Mouse (Mus musculus) midbrain, postnatal 0 days (tissue): Measurements from ENCODE around the gene Ptgs1. TPM values are rescaled to one million over a fixed set of nuclear protein-coding genes. Genes with fewer than 3 reads are reported as not detected.
A peak's percentile ranks its signal among the peaks of the same experiment; 100 is the strongest.

Experiments used
- ATAC-seq: fragments of 200-750 bp; cut with Nextera tagmentation; 2 replicates; pipeline ENCODE4 v1.8.0; 2017; ENCODE audit warnings: moderate number of reproducible peaks, mild to moderate bottlenecking, moderate TSS enrichment, moderate library complexity; ENCODE audit not compliant: low FRiP score
- DNase-seq: peaks from one replicate; pipeline ENCODE4 v3.0.0-alpha.2; 2015; ENCODE audit warnings: low spot score
- H3K27ac ChIP-seq: fragments of 300-500 bp; sonication (generic); 2 replicates; pipeline ENCODE4 v1.5.1; 2014; ENCODE audit warnings: low read depth, mild to moderate bottlenecking, low read length, mixed read lengths
- H3K27me3 ChIP-seq: fragments of 300-500 bp; sonication (generic); 2 replicates; pipeline ENCODE4 v1.6.1; 2014; ENCODE audit warnings: low read length, control low read depth, mixed read lengths; ENCODE audit not compliant: insufficient read depth
- H3K36me3 ChIP-seq: fragments of 300-500 bp; sonication (generic); 2 replicates; pipeline ENCODE4 v1.6.1; 2014; ENCODE audit warnings: low read length, control low read depth, mixed read lengths; ENCODE audit not compliant: insufficient read depth
- H3K4me1 ChIP-seq: fragments of 300-500 bp; sonication (generic); 2 replicates; pipeline ENCODE4 v1.6.1; 2014; ENCODE audit warnings: mild to moderate bottlenecking, control low read depth, antibody characterized with exemption, low read length, mixed read lengths; ENCODE audit not compliant: insufficient read depth
- H3K4me2 ChIP-seq: fragments of 300-500 bp; sonication (generic); 2 replicates; pipeline ENCODE4 v1.6.1; 2014; ENCODE audit warnings: low read depth, mild to moderate bottlenecking, low read length, mixed read lengths; ENCODE audit not compliant: poor library complexity, severe bottlenecking
- H3K4me3 ChIP-seq: fragments of 300-500 bp; sonication (generic); 2 replicates; pipeline ENCODE4 v1.5.1; 2014; ENCODE audit warnings: low read depth, mild to moderate bottlenecking, low read length, moderate library complexity
- H3K9ac ChIP-seq: fragments of 300-500 bp; sonication (generic); replicated peaks from 2 replicates; pipeline ENCODE4 v1.6.1; 2014; ENCODE audit warnings: mild to moderate bottlenecking, low read length, moderate library complexity, mixed read lengths; ENCODE audit not compliant: poor library complexity, severe bottlenecking
- H3K9me3 ChIP-seq: fragments of 300-500 bp; sonication (generic); 2 replicates; pipeline ENCODE4 v1.6.1; 2016; ENCODE audit warnings: low read length, control low read depth
- CTCF ChIP-seq: IDR thresholded peaks from 2 replicates; pipeline ENCODE4 v1.5.1; 2016; ENCODE audit warnings: antibody characterized with exemption, mild to moderate bottlenecking
- WGBS: fragments of 180-500 bp; shearing (Covaris S2); extraction: QIAGEN DNeasy Blood & Tissue Kit; methylation state at CpG from one replicate; pipeline ENCODE4 v1.1.7; 2014; 5-methylcytosine and 5-hydroxymethylcytosine counted together
- polyA plus RNA-seq: library from polyadenylated mRNA; unstranded; fragments of >200 nt; fragmentation: Nextera tagmentation; extraction: Ambion mirVana; gene quantifications from 2 replicates; pipeline ENCODE4 v1.2.1, GENCODE M21; 2015
- total RNA-seq: library from RNA; depleted of rRNA; stranded (reverse); fragments of >200 nt; gene quantifications from 2 replicates; pipeline ENCODE4 v1.2.3, GENCODE M21; 2014

The Ptgs1 gene
- total and polyA plus RNA-seq, 2 experiments from 2014 or later, result 6.6 to 10.5 TPM

- no peak for ATAC-seq
- no peaks in the 10 kb centered on the region for H3K27me3 ChIP-seq
- H3K4me3 ChIP-seq, result no peak overlapping the region
- TF ChIP-seq CTCF, result no peak
- H3K27ac ChIP-seq, result no peak overlapping the region
- no peak overlapping the region for H3K9ac ChIP-seq
- H3K4me2 ChIP-seq, result no peak overlapping the region
- no peaks in the 10 kb centered on the region for H3K9me3 ChIP-seq
- DNase-seq, result no peak
- 85% methylated on average over 5 of the region's 5 CpGs for WGBS
- 0 out of 2 replicates have a peak, but pooled peaks cover 3% of the 10 kb centered on the region for H3K4me1 ChIP-seq
- no peaks in the 10 kb centered on the region for H3K36me3 ChIP-seq
These were observed 6.7 kb downstream of the Ptgs1 start for GRCm38 (mm10) chr2:36236889-36237288.

- H3K36me3 ChIP-seq, result no peaks in the 10 kb centered on the region
- DNase-seq (no peak), ATAC-seq (no peak)
- no peaks in the 10 kb centered on the region for H3K9me3 ChIP-seq
- H3K4me2 ChIP-seq, result no peak overlapping the region
- H3K4me3 ChIP-seq, result no peak overlapping the region
- H3K27ac ChIP-seq, result no peak overlapping the region
- no peak overlapping the region for H3K9ac ChIP-seq
- WGBS, result 93% methylated on average over 6 of the region's 6 CpGs
- no peak for TF ChIP-seq CTCF
- 0 out of 2 replicates have a peak, but pooled peaks cover 3% of the 10 kb centered on the region for H3K4me1 ChIP-seq
- no peaks in the 10 kb centered on the region for H3K27me3 ChIP-seq
These were observed 7.3 kb downstream of the Ptgs1 start for GRCm38 (mm10) chr2:36237557-36237956.

- ATAC-seq (no peak), DNase-seq (no peak)
- H3K9ac ChIP-seq, result no peak overlapping the region
- 69% methylated on average over 3 of the region's 3 CpGs for WGBS
- 0 out of 2 replicates have a peak, but pooled peaks cover 3% of the 10 kb centered on the region for H3K4me1 ChIP-seq
- peak; percentile 21; the same call in 1 of the 2 replicates for TF ChIP-seq CTCF
- no peaks in the 10 kb centered on the region for H3K36me3 ChIP-seq
- no peak overlapping the region for H3K27ac ChIP-seq
- no peaks in the 10 kb centered on the region for H3K9me3 ChIP-seq
- H3K4me3 ChIP-seq, result no peak overlapping the region
- no peak overlapping the region for H3K4me2 ChIP-seq
- H3K27me3 ChIP-seq, result no peaks in the 10 kb centered on the region
These were observed 8.2 kb downstream of the Ptgs1 start for GRCm38 (mm10) chr2:36238467-36238866.

- Histone ChIP-seq H3K9me3 (no peaks in the 10 kb centered on the region), H3K27me3 (no peaks in the 10 kb centered on the region), H3K36me3 (no peaks in the 10 kb centered on the region), H3K27ac (no peak overlapping the region), H3K4me2 (no peak overlapping the region), H3K9ac (no peak overlapping the region), H3K4me1 (0 out of 2 replicates have a peak, but pooled peaks cover 3% of the 10 kb centered on the region), H3K4me3 (no peak overlapping the region)
- DNase-seq (no peak), ATAC-seq (no peak)
- no peak for TF ChIP-seq CTCF
- 89% methylated on average over 2 of the region's 2 CpGs for WGBS
These were observed 8.7 kb downstream of the Ptgs1 start for GRCm38 (mm10) chr2:36238951-36239350.

- Histone ChIP-seq H3K4me2 (no peak overlapping the region), H3K4me3 (no peak overlapping the region), H3K27me3 (no peaks in the 10 kb centered on the region), H3K36me3 (no peaks in the 10 kb centered on the region), H3K27ac (no peak overlapping the region), H3K9me3 (no peaks in the 10 kb centered on the region), H3K9ac (no peak overlapping the region), H3K4me1 (no peaks in the 10 kb centered on the region)
- WGBS, result 91% methylated on average over 13 of the region's 13 CpGs
- no peak for TF ChIP-seq CTCF
- no peak for DNase-seq
- ATAC-seq, result no peak
These were observed 12.3 kb downstream of the Ptgs1 start for GRCm38 (mm10) chr2:36242514-36242913.

- no peak for ATAC-seq
These were observed 13.2 kb downstream of the Ptgs1 start for GRCm38 (mm10) chr2:36243296-36243891.

More at GRCm38 (mm10) chr2:36243296-36243891, 13.2 kb downstream of the Ptgs1 start:
- Histone ChIP-seq H3K4me2 (no peak overlapping the region), H3K27ac (no peak overlapping the region), H3K36me3 (no peaks in the 10 kb centered on the region), H3K27me3 (no peaks in the 10 kb centered on the region), H3K4me1 (no peaks in the 10 kb centered on the region), H3K9ac (no peak overlapping the region), H3K9me3 (no peaks in the 10 kb centered on the region), H3K4me3 (no peak overlapping the region)
- no peak for DNase-seq
- WGBS, result 86% methylated on average over 9 of the region's 9 CpGs
- no peak for TF ChIP-seq CTCF
